Mouse (Mus musculus): ENCODE results near the gene Pla2g4e. TPM values are rescaled to one million over a fixed set of nuclear protein-coding genes. Genes with fewer than 3 reads are reported as not detected.

Pla2g4e gene
- polyA plus RNA-seq, 1 experiment from 2014 or later = 0.10 TPM

DNA sequence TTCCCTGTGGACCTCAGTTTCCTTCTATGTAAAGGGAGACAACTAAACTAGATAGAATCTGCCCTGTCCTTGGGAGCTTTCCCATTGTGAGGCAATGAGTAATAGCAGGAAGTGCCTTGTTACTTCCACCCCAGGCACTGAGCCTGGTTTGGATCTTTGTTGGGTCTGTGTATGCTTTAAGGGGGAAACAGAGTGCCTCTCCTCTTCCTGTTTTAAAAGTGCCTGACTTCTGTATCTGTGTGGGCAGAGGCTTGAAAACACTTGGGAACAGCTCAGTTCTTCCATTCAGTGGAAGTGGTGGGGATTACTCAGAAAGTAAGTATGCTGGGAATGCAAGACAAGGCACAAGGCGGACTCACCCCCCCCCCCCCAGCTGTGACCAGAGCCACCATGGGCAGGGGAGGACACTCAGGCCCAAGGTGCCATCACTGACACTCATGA is 116.5 kb downstream of the Pla2g4e start:
- no peaks in the 10 kb centered on the region for H3K27me3 ChIP-seq
- no peak overlapping the region for H3K9ac ChIP-seq
- no peaks in the 10 kb centered on the region for H3K9me3 ChIP-seq
- H3K4me2 ChIP-seq (replicated peaks) = no peak overlapping the region
- no peak for ATAC-seq (ENCODE audit: low FRiP score, low read depth)
- 69% methylated on average over 1 of the region's 1 CpGs for WGBS
- H3K4me1 ChIP-seq = peaks cover 16% of the 10 kb centered on the region; the same call in 1 of the 2 replicates
- H3K27ac ChIP-seq = peak overlapping the region; percentile 10; the same call in 1 of the 2 replicates
- H3K36me3 ChIP-seq = no peaks in the 10 kb centered on the region
- no peak overlapping the region for H3K4me3 ChIP-seq

DNA sequence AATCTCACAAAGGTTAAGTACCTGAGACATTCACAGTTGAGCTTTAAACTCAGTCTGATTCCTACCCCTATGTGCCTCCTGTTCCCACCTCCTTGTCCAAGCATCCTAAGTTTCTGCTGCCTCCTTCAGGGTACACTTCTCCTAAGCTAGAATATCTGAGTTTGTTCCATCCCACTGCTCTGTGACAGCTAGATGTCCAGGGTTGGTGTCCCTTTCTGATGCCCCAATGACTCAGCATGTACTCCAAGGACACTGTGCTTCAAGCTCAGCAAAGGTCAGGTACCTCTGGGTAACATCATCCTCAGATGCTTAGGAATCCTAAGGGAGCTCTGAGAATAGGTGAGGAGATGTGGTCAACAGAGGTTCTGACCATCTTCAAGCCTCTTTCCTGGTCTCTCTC is 117.1 kb downstream of the Pla2g4e start:
- H3K9ac ChIP-seq = no peak overlapping the region
- H3K4me1 ChIP-seq = peaks cover 16% of the 10 kb centered on the region; the same call in 1 of the 2 replicates
- no peaks in the 10 kb centered on the region for H3K27me3 ChIP-seq
- no peaks in the 10 kb centered on the region for H3K36me3 ChIP-seq
- H3K4me2 ChIP-seq (replicated peaks) = no peak overlapping the region
- no peak for ATAC-seq (ENCODE audit: low FRiP score, low read depth)
- peak overlapping the region; percentile 10; the same call in 1 of the 2 replicates for H3K27ac ChIP-seq
- no peaks in the 10 kb centered on the region for H3K9me3 ChIP-seq
- H3K4me3 ChIP-seq = no peak overlapping the region

DNA sequence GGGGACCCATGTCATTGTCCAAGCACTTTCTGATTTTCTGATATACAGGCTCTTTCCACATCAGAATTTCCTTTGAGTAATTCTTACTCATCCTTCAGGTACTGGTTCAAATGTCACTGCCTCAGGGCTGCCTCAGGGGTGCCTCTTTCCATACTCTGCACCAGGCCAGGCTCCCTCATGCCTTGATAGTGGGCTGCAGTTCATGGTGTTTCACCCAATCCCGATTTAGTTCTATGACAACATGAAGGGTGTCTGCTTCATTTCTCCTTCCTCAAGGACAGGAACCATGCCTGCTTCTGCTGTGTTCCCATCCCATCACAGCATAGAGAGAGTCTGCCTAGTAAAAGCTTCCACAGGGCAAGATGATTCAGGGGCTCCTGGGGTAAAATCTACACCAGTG is 118.2 kb downstream of the Pla2g4e start:
- H3K27ac ChIP-seq = no peak overlapping the region
- no peaks in the 10 kb centered on the region for H3K36me3 ChIP-seq
- H3K4me2 ChIP-seq (replicated peaks) = no peak overlapping the region
- WGBS = 83% methylated on average over 1 of the region's 1 CpGs
- H3K9ac ChIP-seq = no peak overlapping the region
- H3K4me3 ChIP-seq = no peak overlapping the region
- H3K27me3 ChIP-seq = no peaks in the 10 kb centered on the region
- H3K4me1 ChIP-seq = peaks cover 24% of the 10 kb centered on the region
- H3K9me3 ChIP-seq = no peaks in the 10 kb centered on the region
- ATAC-seq (ENCODE audit: low FRiP score, low read depth) = no peak

DNA sequence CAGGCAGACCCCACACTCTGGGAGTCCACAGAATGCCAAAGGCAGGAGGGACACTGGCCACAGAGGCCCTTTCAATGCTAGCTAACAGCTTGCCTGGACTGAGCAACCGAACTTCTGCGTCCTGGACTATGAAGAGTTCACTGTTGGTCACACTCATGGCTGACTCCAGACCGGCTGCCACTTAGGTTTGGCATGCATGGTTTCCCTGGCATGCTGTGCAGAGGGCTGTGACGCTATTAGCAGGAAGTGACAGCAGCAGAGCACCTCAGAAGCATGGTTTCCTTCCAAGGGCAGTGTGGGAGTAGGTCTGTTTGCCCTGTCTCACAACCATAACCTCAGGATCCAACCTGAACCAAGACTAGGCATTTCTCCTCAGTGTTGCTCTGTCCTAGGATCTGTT is 118.7 kb downstream of the Pla2g4e start:
- Histone ChIP-seq H3K4me3 (no peak overlapping the region), H3K4me1 (peaks cover 24% of the 10 kb centered on the region), H3K4me2 (replicated peaks) (no peak overlapping the region), H3K36me3 (no peaks in the 10 kb centered on the region), H3K27me3 (no peaks in the 10 kb centered on the region), H3K9ac (no peak overlapping the region), H3K27ac (no peak overlapping the region), H3K9me3 (no peaks in the 10 kb centered on the region)
- 89% methylated on average over 4 of the region's 4 CpGs for WGBS
- ATAC-seq (ENCODE audit: low FRiP score, low read depth) = no peak

DNA sequence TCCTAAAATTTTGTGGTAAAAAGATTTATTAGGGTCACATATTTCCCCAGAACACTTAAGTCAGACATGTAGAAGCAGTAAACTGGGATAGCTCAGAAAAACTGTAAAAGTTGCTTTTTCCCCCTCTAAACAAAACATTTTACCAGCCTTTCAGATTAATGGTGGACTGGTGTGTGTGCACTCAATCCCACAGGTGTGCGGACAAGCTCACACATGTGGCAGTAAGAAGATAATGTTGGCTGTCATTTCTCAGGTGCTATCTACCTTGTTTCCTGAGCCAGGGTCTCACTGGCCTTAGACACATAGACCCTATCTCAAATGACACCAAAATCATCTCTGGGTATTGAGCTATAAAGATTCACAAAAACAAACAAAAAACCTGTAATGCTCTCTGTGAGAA is 119.7 kb downstream of the Pla2g4e start:
- no peak overlapping the region for H3K27ac ChIP-seq
- H3K4me1 ChIP-seq = peaks cover 24% of the 10 kb centered on the region
- H3K4me3 ChIP-seq = no peak overlapping the region
- WGBS = 96% methylated on average over 1 of the region's 1 CpGs
- ATAC-seq (ENCODE audit: low FRiP score, low read depth) = no peak
- no peak overlapping the region for H3K9ac ChIP-seq
- H3K4me2 ChIP-seq (replicated peaks) = no peak overlapping the region
- H3K36me3 ChIP-seq = no peaks in the 10 kb centered on the region
- H3K27me3 ChIP-seq = no peaks in the 10 kb centered on the region
- H3K9me3 ChIP-seq = no peaks in the 10 kb centered on the region

DNA sequence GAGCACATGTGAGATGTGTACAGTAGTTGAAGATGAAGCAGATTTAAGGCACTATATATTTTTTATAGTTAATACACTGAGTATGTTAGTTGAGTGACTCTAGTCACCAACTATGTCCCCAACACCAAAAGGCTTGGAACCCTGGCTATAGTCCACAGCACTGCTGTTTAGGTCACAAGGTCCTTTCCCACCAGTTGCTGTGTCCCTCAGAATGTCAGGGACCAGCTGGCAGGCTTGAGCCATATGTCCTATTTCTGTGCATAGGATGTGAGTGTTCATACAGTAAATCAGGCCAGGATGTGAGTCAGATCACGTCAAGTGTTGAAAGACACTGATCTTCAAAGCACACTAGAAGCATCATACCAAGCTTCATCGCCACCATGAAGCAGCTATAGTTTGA is 120.2 kb downstream of the Pla2g4e start:
- ATAC-seq (ENCODE audit: low FRiP score, low read depth) = no peak
- 83% methylated on average over 2 of the region's 2 CpGs for WGBS
- Histone ChIP-seq H3K4me3 (no peak overlapping the region), H3K4me2 (replicated peaks) (no peak overlapping the region), H3K9me3 (no peaks in the 10 kb centered on the region), H3K36me3 (no peaks in the 10 kb centered on the region), H3K27me3 (no peaks in the 10 kb centered on the region), H3K27ac (no peak overlapping the region), H3K4me1 (peaks cover 24% of the 10 kb centered on the region), H3K9ac (no peak overlapping the region)

DNA sequence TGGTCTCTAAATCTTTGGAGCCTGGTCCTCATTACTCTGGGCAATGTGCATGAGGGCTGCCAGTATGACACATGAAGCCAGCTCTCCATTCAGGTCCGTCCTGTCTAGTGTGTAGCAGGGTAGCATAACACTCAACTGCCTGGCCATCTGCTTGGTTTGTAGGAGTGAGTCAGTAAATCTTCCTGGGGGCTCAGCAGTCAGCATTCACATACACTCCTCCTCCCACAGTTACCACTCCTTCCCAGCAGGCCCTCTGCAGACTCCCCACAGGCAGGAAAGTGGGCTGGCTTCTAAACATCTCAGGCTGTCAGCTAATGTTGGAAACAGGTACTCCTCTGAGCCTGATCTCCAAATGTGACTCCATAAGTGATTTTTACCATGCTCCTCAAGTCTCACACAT is 121.0 kb downstream of the Pla2g4e start:
- Histone ChIP-seq H3K9ac (no peak overlapping the region), H3K36me3 (no peaks in the 10 kb centered on the region), H3K4me3 (no peak overlapping the region), H3K9me3 (no peaks in the 10 kb centered on the region), H3K27ac (no peak overlapping the region), H3K27me3 (no peaks in the 10 kb centered on the region), H3K4me2 (replicated peaks) (no peak overlapping the region), H3K4me1 (peaks cover 24% of the 10 kb centered on the region)
- WGBS = 29% methylated on average over 1 of the region's 1 CpGs
- ATAC-seq (ENCODE audit: low FRiP score, low read depth) = peak; percentile 40; the same call in 1 of the 2 replicates

DNA sequence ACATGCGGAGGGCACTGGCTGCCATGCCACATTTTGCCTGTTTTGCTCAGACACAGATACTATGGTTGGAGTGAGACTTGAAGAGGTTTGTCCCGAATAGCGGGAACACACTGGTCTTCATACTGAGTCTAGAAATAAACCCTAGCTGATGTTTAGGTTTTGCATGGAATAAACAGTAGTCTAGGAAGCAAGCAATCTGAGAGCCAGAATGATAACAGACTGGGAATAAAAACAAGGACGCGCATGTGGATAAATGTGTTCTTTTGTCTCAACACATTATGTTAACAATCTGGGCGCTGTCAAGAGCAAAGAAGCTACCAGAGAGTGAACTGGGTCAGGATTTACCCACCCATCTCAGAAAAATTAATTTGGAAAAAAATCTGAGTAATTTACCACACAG is 122.2 kb downstream of the Pla2g4e start:
- ATAC-seq (ENCODE audit: low FRiP score, low read depth) = no peak
- Histone ChIP-seq H3K4me3 (no peak overlapping the region), H3K4me2 (replicated peaks) (no peak overlapping the region), H3K4me1 (peaks cover 14% of the 10 kb centered on the region), H3K36me3 (no peaks in the 10 kb centered on the region), H3K9me3 (no peaks in the 10 kb centered on the region), H3K27me3 (no peaks in the 10 kb centered on the region), H3K9ac (no peak overlapping the region), H3K27ac (no peak overlapping the region)
- WGBS = 93% methylated on average over 6 of the region's 6 CpGs

DNA sequence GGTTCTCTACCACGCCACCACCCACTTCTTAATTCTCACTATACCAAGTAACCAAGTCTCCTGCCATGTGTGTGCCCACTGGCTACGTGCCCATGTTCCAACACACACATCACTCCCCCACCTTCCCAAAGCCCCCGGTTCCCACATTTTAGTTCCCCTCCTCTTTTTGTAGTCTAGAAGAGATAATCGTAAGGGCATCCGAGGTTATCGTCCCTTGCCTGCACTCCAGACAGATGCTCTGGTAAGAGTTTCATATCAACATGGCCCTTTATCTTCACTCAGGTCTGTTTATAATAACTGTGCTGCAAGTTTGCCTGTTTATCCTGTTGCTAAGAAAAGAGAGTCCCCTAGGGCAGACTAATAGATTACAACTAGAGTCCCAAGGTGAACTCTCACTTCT is 127.8 kb downstream of the Pla2g4e start:
- H3K27ac ChIP-seq = no peak overlapping the region
- no peaks in the 10 kb centered on the region for H3K36me3 ChIP-seq
- peaks cover 5% of the 10 kb centered on the region for H3K4me1 ChIP-seq
- no peak overlapping the region for H3K4me2 ChIP-seq (replicated peaks)
- no peak overlapping the region for H3K4me3 ChIP-seq
- no peak for ATAC-seq (ENCODE audit: low FRiP score, low read depth)
- H3K9ac ChIP-seq = no peak overlapping the region
- H3K27me3 ChIP-seq = no peaks in the 10 kb centered on the region
- no peaks in the 10 kb centered on the region for H3K9me3 ChIP-seq
- WGBS = 89% methylated on average over 6 of the region's 6 CpGs

Other genes starting within 250 kb of the Pla2g4e start
- gene Jmjd7, start 217.9 kb downstream of the Pla2g4e start, polyA plus RNA-seq (2015; fragmentation: Nextera tagmentation; extraction: Ambion mirVana) = 23.1 and 24.2 TPM in 2 replicates
- gene Gm28042, start 217.8 kb downstream of the Pla2g4e start, polyA plus RNA-seq (2015; fragmentation: Nextera tagmentation; extraction: Ambion mirVana) = 3.4 and 4.3 TPM in 2 replicates
- gene Pla2g4b, start 211.9 kb downstream of the Pla2g4e start, polyA plus RNA-seq (2015; fragmentation: Nextera tagmentation; extraction: Ambion mirVana) = 2.4 and 3.2 TPM in 2 replicates
- gene Ehd4, start 90.7 kb downstream of the Pla2g4e start, polyA plus RNA-seq (2015; fragmentation: Nextera tagmentation; extraction: Ambion mirVana) = 40.4 and 47.4 TPM in 2 replicates
- gene Pla2g4d, start 43.9 kb upstream of the Pla2g4e start, polyA plus RNA-seq (2015; fragmentation: Nextera tagmentation; extraction: Ambion mirVana) = 0.06 and 0.19 TPM in 2 replicates
- 0.64 and 0.75 TPM in 2 replicates for gene Pla2g4f, start 68.8 kb upstream of the Pla2g4e start, polyA plus RNA-seq (2015; fragmentation: Nextera tagmentation; extraction: Ambion mirVana)
- gene Vps39, start 107.8 kb upstream of the Pla2g4e start, polyA plus RNA-seq (2015; fragmentation: Nextera tagmentation; extraction: Ambion mirVana) = 25.6 and 27.6 TPM in 2 replicates
- 9.1 and 9.2 TPM in 2 replicates for gene Ganc, start 158.6 kb upstream of the Pla2g4e start, polyA plus RNA-seq (2015; fragmentation: Nextera tagmentation; extraction: Ambion mirVana)
- 8.9 and 13.0 TPM in 2 replicates for gene Tmem87a, start 158.8 kb upstream of the Pla2g4e start, polyA plus RNA-seq (2015; fragmentation: Nextera tagmentation; extraction: Ambion mirVana)
- 2.7 and 3.7 TPM in 2 replicates for gene Capn3, start 210.7 kb upstream of the Pla2g4e start, polyA plus RNA-seq (2015; fragmentation: Nextera tagmentation; extraction: Ambion mirVana)